In the genomic region with DNA sequence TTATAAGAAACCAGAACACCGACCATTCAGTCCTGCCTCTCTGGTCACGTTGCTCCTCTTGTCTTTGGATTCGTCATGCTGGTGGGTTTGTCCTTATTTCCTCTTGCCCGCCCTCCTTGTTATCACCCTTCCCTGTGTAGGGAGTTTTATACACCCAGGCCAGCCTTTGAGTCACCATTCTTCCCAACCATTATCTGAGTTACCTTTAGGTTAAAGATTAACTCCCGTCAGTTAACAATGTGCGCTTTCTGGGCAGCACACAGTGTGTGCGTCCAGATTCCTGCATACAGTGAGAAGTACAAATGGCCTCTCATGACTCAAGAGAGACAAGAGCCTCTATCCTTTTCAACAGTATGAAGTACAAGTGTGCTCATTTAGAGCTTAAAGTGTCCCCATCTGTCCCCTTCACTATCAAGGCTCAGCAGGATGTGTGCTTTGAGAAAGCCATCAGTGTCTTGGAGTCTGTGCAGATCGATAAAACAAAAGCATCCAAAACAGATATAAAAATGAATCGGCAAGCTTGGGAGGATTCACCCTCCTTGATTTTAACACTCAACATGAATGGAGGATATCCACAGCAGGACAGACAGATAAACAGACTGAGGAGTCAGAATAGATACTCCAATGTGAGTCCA, we compare ENCODE assay signal across 21 mouse cellular contexts. TPM values are rescaled to one million over a fixed set of nuclear protein-coding genes. Genes with fewer than 3 reads are reported as not detected.
A peak's percentile ranks its signal among the peaks of the same experiment; 100 is the strongest.
DNase-seq lines count a peak whose midpoint lies in the region; ATAC-seq and TF ChIP-seq lines count a peak whose summit lies in the region.
"Had no signal": no experiment of that assay in that cellular context is flagged by ENCODE, and none has a peak within 500 bp of the region (broad histone marks: within the 10 kb centered on the region; RNA-seq: fewer than 3 reads in every experiment).

No protein-coding gene starts in this region.

- no peak overlapping the region for H3K4me3 ChIP-seq in liver, adult 2 months (ENCODE audit: insufficient read depth, low read depth, low read length)
- peak overlapping the region; percentile 14 for H3K4me3 ChIP-seq in intestine, embryonic 16.5 days (ENCODE audit: low read length)
- no peak overlapping the region for H3K4me3 ChIP-seq in forebrain, embryonic 10.5 days
- H3K4me3 ChIP-seq: limb, embryonic 12.5 days; midbrain, embryonic 12.5 days; myocyte had no signal

- H3K4me2 ChIP-seq in intestine, embryonic 16.5 days (ENCODE audit: low read depth, low read length), result peak overlapping the region; percentile 36
- H3K4me2 ChIP-seq: heart, embryonic 11.5 days; hindbrain, embryonic 14.5 days; limb, embryonic 12.5 days; midbrain, embryonic 12.5 days had no signal

- TF ChIP-seq CTCF in liver, adult 2 months (IDR thresholded peaks at IDR 0.05; ENCODE audit: low read depth, low read length), result no peak

- peak; percentile 94 for ATAC-seq in intestine, embryonic 16.5 days
- peak; percentile 44 for ATAC-seq in megakaryocyte progenitor cell, adult 5-6 weeks (replicated peaks; ENCODE audit: poor library complexity)
- ATAC-seq in cerebellum, adult (ENCODE audit: insufficient number of reproducible peaks, low FRiP score, low TSS enrichment), result no peak
- ATAC-seq: forebrain, embryonic 16.5 days had no signal

- H3K79me2 ChIP-seq in liver, adult 2 months (ENCODE audit: control insufficient read depth, insufficient read depth, low read length), result no peaks in the 10 kb centered on the region

- no peak overlapping the region for H3K9ac ChIP-seq in liver, adult 2 months (ENCODE audit: low read depth, low read length)
- 0 out of 2 replicates have a peak overlapping the region, but pooled peaks have one; percentile 38 for H3K9ac ChIP-seq in intestine, embryonic 16.5 days (ENCODE audit: low read depth, low read length)
- H3K9ac ChIP-seq: hindbrain, embryonic 14.5 days; limb, embryonic 12.5 days; midbrain, embryonic 12.5 days had no signal

- WGBS in liver, adult 2 months, result 21% methylated on average over 9 of the region's 9 CpGs
- WGBS in intestine, embryonic 16.5 days, result 52% methylated on average over 9 of the region's 9 CpGs
- 90% methylated on average over 9 of the region's 9 CpGs for WGBS in forebrain, embryonic 10.5 days

- H3K4me1 ChIP-seq in liver, adult 2 months (ENCODE audit: control insufficient read depth, insufficient read depth, low read length), result peaks cover 2% of the 10 kb centered on the region; the same call in 1 of the 2 replicates
- H3K4me1 ChIP-seq in intestine, embryonic 16.5 days (ENCODE audit: control insufficient read depth, insufficient read depth, low read length), result peaks cover 7% of the 10 kb centered on the region; the same call in 1 of the 2 replicates
- H3K4me1 ChIP-seq in forebrain, embryonic 10.5 days, result peaks cover 8% of the 10 kb centered on the region; the same call in 1 of the 2 replicates

- no peaks in the 10 kb centered on the region for H3K9me3 ChIP-seq in intestine, embryonic 16.5 days (ENCODE audit: control insufficient read depth, low read length)
- H3K9me3 ChIP-seq in forebrain, embryonic 10.5 days, result no peaks in the 10 kb centered on the region
- H3K9me3 ChIP-seq: limb, embryonic 12.5 days; midbrain, embryonic 12.5 days had no signal

- no peak overlapping the region for H3K27ac ChIP-seq in liver, adult 2 months (replicated peaks; ENCODE audit: insufficient read depth, low read depth, low read length)
- H3K27ac ChIP-seq in intestine, embryonic 16.5 days (ENCODE audit: low read length), result peak overlapping the region; percentile 87
- H3K27ac ChIP-seq in forebrain, embryonic 10.5 days, result no peak overlapping the region
- H3K27ac ChIP-seq: hindbrain, embryonic 14.5 days; kidney, postnatal 0 days; limb, embryonic 12.5 days; midbrain, embryonic 12.5 days had no signal

- no peaks in the 10 kb centered on the region for H3K27me3 ChIP-seq in liver, adult 2 months (ENCODE audit: control insufficient read depth, insufficient read depth, low read length)
- H3K27me3 ChIP-seq in intestine, embryonic 16.5 days (replicated peaks; ENCODE audit: control insufficient read depth, insufficient read depth, low read length), result no peaks in the 10 kb centered on the region
- H3K27me3 ChIP-seq in forebrain, embryonic 10.5 days (ENCODE audit: poor library complexity, severe bottlenecking), result 0 out of 2 replicates have a peak, but pooled peaks cover 6% of the 10 kb centered on the region
- H3K27me3 ChIP-seq: limb, embryonic 12.5 days; midbrain, embryonic 12.5 days had no signal

- no peak for TF ChIP-seq POLR2A in liver, adult 2 months (IDR thresholded peaks at IDR 0.05; ENCODE audit: extremely low read depth, insufficient read depth, low read length)

- H3K36me3 ChIP-seq in liver, adult 2 months (ENCODE audit: control insufficient read depth, insufficient read depth, low read length), result no peaks in the 10 kb centered on the region
- no peaks in the 10 kb centered on the region for H3K36me3 ChIP-seq in intestine, embryonic 16.5 days (ENCODE audit: control insufficient read depth, insufficient read depth, low read length)
- no peaks in the 10 kb centered on the region for H3K36me3 ChIP-seq in forebrain, embryonic 10.5 days (replicated peaks)
- H3K36me3 ChIP-seq: limb, embryonic 12.5 days; midbrain, embryonic 12.5 days had no signal

- DNase-seq in liver, adult 2 months (ENCODE audit: extremely low read depth, low read depth, low spot score), result peak; percentile 55
- DNase-seq in liver (no peak), MEL-GATA-1-ER (ENCODE audit: extremely low read depth, low read depth) (peak; percentile 71)
- no peak for DNase-seq in forebrain, embryonic 10.5 days (ENCODE audit: extremely low spot score, low spot score)
- DNase-seq in cerebellum, postnatal 4 days (ENCODE audit: low spot score in 2 of 2), result no peak
- DNase-seq: cerebellum, adult 2 months; embryo, embryonic 11 days; gastrocnemius, postnatal 10 days; layer of hippocampus, postnatal 36 days; right cerebral cortex, postnatal 25 days; thymus, postnatal 14 days had no signal

RNA-seq across cellular contexts. Expression of a gene that starts 34.0 kb away (rescaled TPM):
- total RNA-seq in liver, adult 2 months (2014; rRNA removed), result 6.6 and 20.5 TPM in 2 replicates
- 4.0 and 4.4 TPM in 2 replicates for polyA plus RNA-seq in liver, adult 2 months (2012; rRNA removed)
- polyA plus RNA-seq in intestine, embryonic 16.5 days (2015; fragmentation: Nextera tagmentation; extraction: Ambion mirVana), result 8.9 and 12.7 TPM in 2 replicates
- total RNA-seq in megakaryocyte progenitor cell, adult 5-6 weeks (2015), result not detected in 2 replicates
- total RNA-seq in megakaryocyte progenitor cell, adult 5-6 weeks (2017), result not detected in 2 replicates
- polyA plus RNA-seq in forebrain, embryonic 10.5 days (2016; fragmentation: Nextera tagmentation; extraction: Ambion mirVana), result 11.2 and 11.7 TPM in 2 replicates

Comparison
In these comparisons a context has a peak if more than half of its experiments do, and no peak if none do; other contexts are left out.
1. DNase-seq: peak in liver, adult 2 months (single experiment) and MEL-GATA-1-ER (single experiment); none in liver (single experiment), forebrain, embryonic 10.5 days (single experiment) and cerebellum, postnatal 4 days (0 of 2).